Mouse (Mus musculus) forebrain, embryonic 13.5 days (tissue): ENCODE data around the gene Epha10. TPM values are rescaled to one million over a fixed set of nuclear protein-coding genes. Genes with fewer than 3 reads are reported as not detected.

Source experiments
- ATAC-seq: fragments of 200-750 bp; cut with Nextera tagmentation; 2 replicates; pipeline ENCODE4 v1.8.0; 2017
- H3K27ac ChIP-seq: fragments of 300-500 bp; sonication (generic); 2 replicates; pipeline ENCODE4 v1.5.1; 2015; ENCODE audit warnings: inconsistent platforms, mild to moderate bottlenecking, moderate library complexity
- H3K27me3 ChIP-seq: fragments of 300-500 bp; sonication (generic); 2 replicates; pipeline ENCODE4 v1.6.1; 2015; ENCODE audit warnings: mild to moderate bottlenecking, inconsistent platforms
- H3K36me3 ChIP-seq: fragments of 300-500 bp; sonication (generic); 2 replicates; pipeline ENCODE4 v1.6.1; 2015; ENCODE audit warnings: mild to moderate bottlenecking, inconsistent platforms; ENCODE audit not compliant: poor library complexity, severe bottlenecking
- H3K4me1 ChIP-seq: fragments of 300-500 bp; sonication (generic); 2 replicates; pipeline ENCODE4 v1.6.1; 2015; ENCODE audit warnings: inconsistent platforms
- H3K4me2 ChIP-seq: fragments of 300-500 bp; sonication (generic); 2 replicates; pipeline ENCODE4 v1.6.1; 2015; ENCODE audit warnings: inconsistent platforms, mild to moderate bottlenecking, moderate library complexity
- H3K4me3 ChIP-seq: fragments of 300-500 bp; sonication (generic); 2 replicates; pipeline ENCODE4 v1.5.1; 2015; ENCODE audit warnings: mild to moderate bottlenecking, inconsistent platforms
- H3K9ac ChIP-seq: fragments of 300-500 bp; sonication (generic); 2 replicates; pipeline ENCODE4 v1.6.1; 2015; ENCODE audit warnings: mild to moderate bottlenecking, inconsistent platforms
- H3K9me3 ChIP-seq: fragments of 300-500 bp; sonication (generic); replicated peaks from 2 replicates; pipeline ENCODE4 v1.6.1; 2016; ENCODE audit warnings: inconsistent platforms
- WGBS: fragments of 180-500 bp; shearing (Covaris S2); methylation state at CpG from one replicate; pipeline ENCODE4 v1.1.7; 2015; 5-methylcytosine and 5-hydroxymethylcytosine counted together
- polyA plus RNA-seq: library from polyadenylated mRNA; unstranded; fragments of >200 nt; fragmentation: Nextera tagmentation; extraction: Ambion mirVana; gene quantifications from 2 replicates; pipeline ENCODE4 v1.2.1, GENCODE M21; 2015

Epha10 gene
- polyA plus RNA-seq: 0.94 and 1.2 TPM in 2 replicates

GRCm38 (mm10) chr4:124880599-124880998, at the start of gene Epha10:
Epha10 (plus strand) TSS chr4:124880899.
- Histone ChIP-seq H3K4me1 (peaks cover 18% of the 10 kb centered on the region), H3K9ac (peak within 1 kb of the TSS; percentile 55), H3K4me2 (peak within 1 kb of the TSS; percentile 81), H3K27ac (no peak within 1 kb of the TSS), H3K36me3 (no peaks in the 10 kb centered on the region), H3K27me3 (peaks cover 61% of the 10 kb centered on the region), H3K9me3 (0 out of 2 replicates have a peak, but pooled peaks cover 4% of the 10 kb centered on the region), H3K4me3 (peak within 1 kb of the TSS; percentile 51)
- WGBS: 0% methylated on average over 11 of the region's 11 CpGs
- no peak for ATAC-seq

GRCm38 (mm10) chr4:124832796-124833195, 47.9 kb upstream of the Epha10 start:
- no peak for ATAC-seq
- peaks cover 67% of the 10 kb centered on the region for H3K36me3 ChIP-seq

GRCm38 (mm10) chr4:124838035-124838700, 42.5 kb upstream of the Epha10 start:
- no peak overlapping the region for H3K27ac ChIP-seq
- 87% methylated on average over 14 of the region's 14 CpGs for WGBS
- no peak overlapping the region for H3K4me2 ChIP-seq
- H3K27me3 ChIP-seq: no peaks in the 10 kb centered on the region
- no peaks in the 10 kb centered on the region for H3K4me1 ChIP-seq
- peaks cover 74% of the 10 kb centered on the region for H3K36me3 ChIP-seq
- H3K9me3 ChIP-seq: no peaks in the 10 kb centered on the region; the same call in 1 of the 2 replicates
- H3K4me3 ChIP-seq: no peak overlapping the region
- no peak overlapping the region for H3K9ac ChIP-seq
- ATAC-seq: no peak

More at GRCm38 (mm10) chr4:124832796-124833195, 47.9 kb upstream of the Epha10 start:
- Histone ChIP-seq H3K9ac (no peak overlapping the region), H3K9me3 (no peaks in the 10 kb centered on the region), H3K27me3 (no peaks in the 10 kb centered on the region), H3K4me2 (no peak overlapping the region), H3K27ac (no peak overlapping the region), H3K4me1 (no peaks in the 10 kb centered on the region), H3K4me3 (no peak overlapping the region)
- 99% methylated on average over 10 of the region's 10 CpGs for WGBS

- Histone ChIP-seq H3K4me1 (no peaks in the 10 kb centered on the region), H3K36me3 (peaks cover 77% of the 10 kb centered on the region), H3K27me3 (no peaks in the 10 kb centered on the region), H3K9me3 (no peaks in the 10 kb centered on the region; the same call in 1 of the 2 replicates), H3K27ac (no peak overlapping the region), H3K4me3 (no peak overlapping the region), H3K9ac (no peak overlapping the region), H3K4me2 (no peak overlapping the region)
- WGBS: 100% methylated on average over 1 of the region's 1 CpGs
- ATAC-seq: no peak
These were observed 39.7 kb upstream of the Epha10 start for GRCm38 (mm10) chr4:124840998-124841397.

GRCm38 (mm10) chr4:124843493-124843892, 37.2 kb upstream of the Epha10 start:
- H3K4me3 ChIP-seq: no peak overlapping the region
- no peak overlapping the region for H3K4me2 ChIP-seq
- H3K4me1 ChIP-seq: peaks cover 8% of the 10 kb centered on the region
- H3K9ac ChIP-seq: no peak overlapping the region
- no peak overlapping the region for H3K27ac ChIP-seq
- ATAC-seq: no peak
- peaks cover 72% of the 10 kb centered on the region for H3K36me3 ChIP-seq
- WGBS: 57% methylated on average over 11 of the region's 11 CpGs
- H3K27me3 ChIP-seq: no peaks in the 10 kb centered on the region
- H3K9me3 ChIP-seq: no peaks in the 10 kb centered on the region; the same call in 1 of the 2 replicates

GRCm38 (mm10) chr4:124847573-124847972, 33.1 kb upstream of the Epha10 start:
- H3K27ac ChIP-seq: no peak overlapping the region
- 9% methylated on average over 8 of the region's 8 CpGs for WGBS
- no peak overlapping the region for H3K9ac ChIP-seq

GRCm38 (mm10) chr4:124849631-124850260, 31.0 kb upstream of the Epha10 start:
- peaks cover 35% of the 10 kb centered on the region for H3K4me1 ChIP-seq
- H3K9ac ChIP-seq: peak overlapping the region; percentile 93
- WGBS: under 1% methylated on average over 23 of the region's 24 CpGs
- peaks cover 40% of the 10 kb centered on the region for H3K36me3 ChIP-seq
- H3K4me2 ChIP-seq: peak overlapping the region; percentile 94
- no peaks in the 10 kb centered on the region for H3K27me3 ChIP-seq
- ATAC-seq: peak; percentile 53
- H3K4me3 ChIP-seq: peak overlapping the region; percentile 100
- H3K27ac ChIP-seq: peak overlapping the region; percentile 94
- no peaks in the 10 kb centered on the region for H3K9me3 ChIP-seq

More at GRCm38 (mm10) chr4:124847573-124847972, 33.1 kb upstream of the Epha10 start:
- Histone ChIP-seq H3K4me2 (no peak overlapping the region), H3K4me3 (no peak overlapping the region), H3K9me3 (no peaks in the 10 kb centered on the region), H3K4me1 (peaks cover 29% of the 10 kb centered on the region), H3K27me3 (no peaks in the 10 kb centered on the region), H3K36me3 (peaks cover 39% of the 10 kb centered on the region)
- ATAC-seq: no peak

GRCm38 (mm10) chr4:124850261-124850913, 30.3 kb upstream of the Epha10 start, which contains the start of gene Yrdc:
Yrdc (plus strand) TSS chr4:124850679.
- no peaks in the 10 kb centered on the region for H3K27me3 ChIP-seq
- WGBS: under 1% methylated on average over 49 of the region's 90 CpGs
- peak within 1 kb of the TSS; percentile 94 for H3K4me2 ChIP-seq
- no peaks in the 10 kb centered on the region for H3K9me3 ChIP-seq
- ATAC-seq: peak; percentile 95
- peak within 1 kb of the TSS; percentile 93 for H3K9ac ChIP-seq
- peaks cover 37% of the 10 kb centered on the region for H3K36me3 ChIP-seq
- H3K4me3 ChIP-seq: peak within 1 kb of the TSS; percentile 100
- H3K27ac ChIP-seq: peak within 1 kb of the TSS; percentile 94
- H3K4me1 ChIP-seq: peaks cover 35% of the 10 kb centered on the region

- WGBS: 1% methylated on average over 71 of the region's 75 CpGs
- Histone ChIP-seq H3K4me3 (peak within 1 kb of the TSS; percentile 100), H3K36me3 (peaks cover 37% of the 10 kb centered on the region), H3K4me2 (peak within 1 kb of the TSS; percentile 94), H3K27me3 (no peaks in the 10 kb centered on the region), H3K9ac (peak within 1 kb of the TSS; percentile 93), H3K27ac (peak within 1 kb of the TSS; percentile 94), H3K9me3 (no peaks in the 10 kb centered on the region), H3K4me1 (peaks cover 35% of the 10 kb centered on the region)
- peak; percentile 49 for ATAC-seq
These were observed 29.6 kb upstream of the Epha10 start, which contains the start of gene 1110065P20Rik for GRCm38 (mm10) chr4:124850933-124851658. 1110065P20Rik (minus strand) TSS chr4:124851196.

GRCm38 (mm10) chr4:124856294-124856693, 24.4 kb upstream of the Epha10 start:
- Histone ChIP-seq H3K36me3 (peaks cover 69% of the 10 kb centered on the region), H3K9me3 (no peaks in the 10 kb centered on the region), H3K27ac (no peak overlapping the region), H3K27me3 (no peaks in the 10 kb centered on the region), H3K4me2 (no peak overlapping the region), H3K4me3 (no peak overlapping the region), H3K4me1 (peaks cover 32% of the 10 kb centered on the region), H3K9ac (no peak overlapping the region)
- no peak for ATAC-seq
- 93% methylated on average over 8 of the region's 8 CpGs for WGBS

- H3K9ac ChIP-seq: no peak overlapping the region
- peaks cover 65% of the 10 kb centered on the region for H3K36me3 ChIP-seq
- H3K27me3 ChIP-seq: no peaks in the 10 kb centered on the region
- 85% methylated on average over 5 of the region's 5 CpGs for WGBS
- H3K27ac ChIP-seq: no peak overlapping the region
- H3K4me1 ChIP-seq: peaks cover 24% of the 10 kb centered on the region
- no peak overlapping the region for H3K4me2 ChIP-seq
- no peak overlapping the region for H3K4me3 ChIP-seq
- H3K9me3 ChIP-seq: no peaks in the 10 kb centered on the region
- no peak for ATAC-seq
These were observed 22.3 kb upstream of the Epha10 start for GRCm38 (mm10) chr4:124858370-124858769.
